Mouse (Mus musculus) testis, postnatal 14 days (tissue): ENCODE data around the gene Adamts6.

Source experiments
- DNase-seq: peaks from one replicate; pipeline ENCODE4 v3.0.0; 2021; ENCODE audit warnings: low spot score

The Adamts6 gene

GRCm38 (mm10) chr13:104287366-104288225 is at the start of gene Adamts6:
Gene Adamts6 (plus strand): TSS chr13:104287835.
- DNase-seq: no peak

GRCm38 (mm10) chr13:104258997-104259396 is 28.6 kb upstream of the Adamts6 start:
- DNase-seq: no peak

- no peak for DNase-seq
Measured at GRCm38 (mm10) chr13:104285031-104285431, 2.6 kb upstream of the Adamts6 start.

- DNase-seq: no peak
Measured at GRCm38 (mm10) chr13:104285737-104286311, 1.8 kb upstream of the Adamts6 start.

GRCm38 (mm10) chr13:104286336-104286735 is 1.3 kb upstream of the Adamts6 start:
- no peak for DNase-seq

- DNase-seq: peak; percentile 85
Measured at GRCm38 (mm10) chr13:104286897-104287309, 732 bp upstream of the Adamts6 start.

- no peak for DNase-seq
Measured at GRCm38 (mm10) chr13:104288226-104288859, 708 bp downstream of the Adamts6 start.

GRCm38 (mm10) chr13:104289176-104289575 is 1.5 kb downstream of the Adamts6 start:
- DNase-seq: no peak

- no peak for DNase-seq
Measured at GRCm38 (mm10) chr13:104295472-104295871, 7.8 kb downstream of the Adamts6 start.

GRCm38 (mm10) chr13:104329336-104329735 is 41.7 kb downstream of the Adamts6 start:
- no peak for DNase-seq

GRCm38 (mm10) chr13:104329742-104330141 is 42.1 kb downstream of the Adamts6 start:
- no peak for DNase-seq

GRCm38 (mm10) chr13:104352590-104352989 is 65.0 kb downstream of the Adamts6 start:
- no peak for DNase-seq

GRCm38 (mm10) chr13:104393427-104394356 is 106.1 kb downstream of the Adamts6 start:
- no peak for DNase-seq

GRCm38 (mm10) chr13:104397814-104398213 is 110.2 kb downstream of the Adamts6 start:
- DNase-seq: peak; percentile 21

- no peak for DNase-seq
Measured at GRCm38 (mm10) chr13:104432734-104433133, 145.1 kb downstream of the Adamts6 start.

- no peak for DNase-seq
Measured at GRCm38 (mm10) chr13:104442559-104442958, 154.9 kb downstream of the Adamts6 start.

- DNase-seq: peak; percentile 6
Measured at GRCm38 (mm10) chr13:104445437-104445836, 157.8 kb downstream of the Adamts6 start.

GRCm38 (mm10) chr13:104446974-104447373 is 159.3 kb downstream of the Adamts6 start:
- DNase-seq: no peak

- DNase-seq: no peak
Measured at GRCm38 (mm10) chr13:104447470-104447869, 159.8 kb downstream of the Adamts6 start.

- no peak for DNase-seq
Measured at GRCm38 (mm10) chr13:104448349-104448748, 160.7 kb downstream of the Adamts6 start.

GRCm38 (mm10) chr13:104453271-104453974 is 165.8 kb downstream of the Adamts6 start:
- no peak for DNase-seq
